Mouse (Mus musculus) CH12.LX (cell line): Measurements from ENCODE around the gene Snrpd3.

ENCODE experiments used
- CTCF ChIP-seq, 2 experiments: IDR thresholded peaks in 1 of 2; conservative IDR thresholded peaks in 1 of 2; 2 replicates each; pipeline ENCODE4 v1.5.1; 2011 to 2012; ENCODE audit warnings: low read depth in 2 of 2, low read length in 2 of 2, improper control_type of control experiment in 1 of 2, inconsistent platforms in 1 of 2, mild to moderate bottlenecking in 1 of 2, moderate library complexity in 1 of 2
- JUND ChIP-seq: conservative IDR thresholded peaks from 2 replicates; pipeline ENCODE4 v1.6.1; 2011; ENCODE audit warnings: low read depth, low read length, improper control_type of control experiment
- MAZ ChIP-seq: IDR thresholded peaks from 2 replicates; pipeline ENCODE4 v1.6.1; 2012; ENCODE audit warnings: low read depth, mild to moderate bottlenecking, inconsistent platforms, low read length, improper control_type of control experiment, moderate library complexity
- MXI1 ChIP-seq: IDR thresholded peaks from 2 replicates; pipeline ENCODE4 v1.6.1; 2011; ENCODE audit warnings: mild to moderate bottlenecking, low read depth, low read length, improper control_type of control experiment
- NELFE ChIP-seq: IDR thresholded peaks from 2 replicates; pipeline ENCODE4 v1.6.1; 2011; ENCODE audit warnings: low read depth, low read length, improper control_type of control experiment
- ZKSCAN1 ChIP-seq: IDR thresholded peaks from 2 replicates; pipeline ENCODE4 v1.6.1; 2012; ENCODE audit warnings: low read depth, inconsistent platforms, low read length, improper control_type of control experiment, borderline replicate concordance

DNA sequence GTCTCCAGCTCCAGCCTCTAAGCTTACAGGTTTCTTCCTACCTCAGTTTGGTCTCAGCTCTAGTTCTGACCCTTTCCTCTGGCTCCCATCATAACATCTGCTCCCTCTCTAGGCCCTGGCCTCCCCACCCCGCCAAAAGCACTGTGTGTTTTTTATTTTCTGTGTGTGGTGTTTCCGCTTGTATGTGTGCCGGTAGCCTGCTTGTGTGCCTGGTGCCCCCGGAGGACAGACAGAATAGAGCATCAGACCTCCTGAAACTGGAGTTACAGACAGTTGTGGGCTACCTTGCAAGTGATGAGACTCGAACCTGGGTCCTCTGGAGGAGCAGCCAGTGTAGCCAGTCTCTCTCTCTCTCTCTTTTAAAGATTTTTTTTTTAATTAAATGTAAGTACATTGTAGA is 49.0 kb downstream of the Snrpd3 start:
- TF ChIP-seq CTCF (conservative IDR thresholded peaks at IDR 0.05 in 1 of 2, IDR thresholded peaks at IDR 0.05 in 1 of 2; ENCODE audit: low read depth in 2 of 2, low read length in 2 of 2), result peak in 1 of 2 experiments; percentile 21; a peak in 2 of 4 replicates
- TF ChIP-seq MAZ, result no peak
- no peak for TF ChIP-seq NELFE
- TF ChIP-seq JUND, result no peak
- TF ChIP-seq ZKSCAN1, result no peak
- TF ChIP-seq MXI1, result no peak
